Mouse (Mus musculus) brain, embryonic 14.5 days (tissue): Measurements from ENCODE around the gene Fry. TPM values are rescaled to one million over a fixed set of nuclear protein-coding genes. Genes with fewer than 3 reads are reported as not detected.

Experiments used
- DNase-seq: peaks from one replicate; pipeline ENCODE4 v3.0.0-alpha.2; 2011; ENCODE audit warnings: low read depth
- CTCF ChIP-seq: fragments of 200-500 bp; IDR thresholded peaks from 2 replicates; pipeline ENCODE4 v1.5.1; 2012; ENCODE audit warnings: inconsistent platforms, mild to moderate bottlenecking, moderate library complexity, borderline replicate concordance; ENCODE audit not compliant: insufficient read depth, insufficient read length; ENCODE audit errors: extremely low read depth
- POLR2A ChIP-seq: fragments of 200-500 bp; IDR thresholded peaks from 2 replicates; pipeline ENCODE4 v1.6.1; 2012; ENCODE audit warnings: mild to moderate bottlenecking, inconsistent platforms, borderline replicate concordance; ENCODE audit not compliant: poor library complexity, insufficient read depth, insufficient read length, severe bottlenecking; ENCODE audit errors: extremely low read depth
- polyA plus RNA-seq: library from polyadenylated mRNA; depleted of rRNA; stranded (reverse); fragments of >200 nt; gene quantifications from 2 replicates; pipeline ENCODE4 v1.2.3, GENCODE M21; 2012

Gene Fry
- polyA plus RNA-seq, 1 experiment = 61.6 TPM

- TF ChIP-seq CTCF (peak; percentile 38; the same call in 1 of the 2 replicates), POLR2A (no peak)
- no peak for DNase-seq
These were observed 4.4 kb upstream of the Fry start for GRCm38 (mm10) chr5:150114007-150114406.

GRCm38 (mm10) chr5:150114778-150115177 is 3.7 kb upstream of the Fry start:
- peak; percentile 61 for DNase-seq
- TF ChIP-seq CTCF = no peak
- TF ChIP-seq POLR2A = no peak

- no peak for TF ChIP-seq POLR2A
- TF ChIP-seq CTCF = no peak
- no peak for DNase-seq
These were observed 3.0 kb upstream of the Fry start for GRCm38 (mm10) chr5:150115271-150116092.

- TF ChIP-seq CTCF = no peak
- TF ChIP-seq POLR2A = no peak
- DNase-seq = no peak
These were observed 2.1 kb upstream of the Fry start for GRCm38 (mm10) chr5:150116216-150116905.

- DNase-seq = no peak
- TF ChIP-seq CTCF = peak; percentile 51; the same call in 1 of the 2 replicates
- no peak for TF ChIP-seq POLR2A
These were observed 1.6 kb upstream of the Fry start for GRCm38 (mm10) chr5:150116906-150117216.

GRCm38 (mm10) chr5:150118124-150118454 is 356 bp upstream of the Fry start:
- TF ChIP-seq CTCF (no peak), POLR2A (no peak)

GRCm38 (mm10) chr5:150120676-150121075 is 2.2 kb downstream of the Fry start:
- TF ChIP-seq POLR2A (no peak), CTCF (no peak)
- no peak for DNase-seq

More at GRCm38 (mm10) chr5:150118124-150118454, 356 bp upstream of the Fry start:
- no peak for DNase-seq

- DNase-seq = no peak
These were observed 3.6 kb downstream of the Fry start for GRCm38 (mm10) chr5:150122095-150122494.

GRCm38 (mm10) chr5:150122571-150122970 is 4.1 kb downstream of the Fry start:
- no peak for DNase-seq
- TF ChIP-seq POLR2A = no peak
- TF ChIP-seq CTCF = no peak

More at GRCm38 (mm10) chr5:150122095-150122494, 3.6 kb downstream of the Fry start:
- TF ChIP-seq POLR2A (no peak), CTCF (no peak)

GRCm38 (mm10) chr5:150125920-150126319 is 7.5 kb downstream of the Fry start:
- TF ChIP-seq CTCF = no peak
- no peak for TF ChIP-seq POLR2A
- no peak for DNase-seq

- TF ChIP-seq POLR2A (no peak), CTCF (no peak)
- no peak for DNase-seq
These were observed 10.0 kb downstream of the Fry start for GRCm38 (mm10) chr5:150128432-150128831.
